Mouse (Mus musculus) embryonic facial prominence, embryonic 15.5 days (tissue): Measurements from ENCODE around the gene Fam71e1. TPM values are rescaled to one million over a fixed set of nuclear protein-coding genes. Genes with fewer than 3 reads are reported as not detected.

ENCODE experiments used
- ATAC-seq: fragments of 200-750 bp; cut with Nextera tagmentation; 2 replicates; pipeline ENCODE4 v1.8.0; 2017; ENCODE audit warnings: low read depth, moderate TSS enrichment; ENCODE audit not compliant: insufficient number of reproducible peaks, low FRiP score, low TSS enrichment
- H3K27ac ChIP-seq: fragments of 300-500 bp; sonication (generic); replicated peaks from 2 replicates; pipeline ENCODE4 v1.5.1; 2015; ENCODE audit warnings: mild to moderate bottlenecking, inconsistent platforms
- H3K27me3 ChIP-seq: fragments of 300-500 bp; sonication (generic); 2 replicates; pipeline ENCODE4 v1.6.1; 2015; ENCODE audit warnings: inconsistent platforms
- H3K36me3 ChIP-seq: fragments of 300-500 bp; sonication (generic); 2 replicates; pipeline ENCODE4 v1.6.1; 2015; ENCODE audit warnings: mild to moderate bottlenecking, inconsistent platforms
- H3K4me1 ChIP-seq: fragments of 300-500 bp; sonication (generic); 2 replicates; pipeline ENCODE4 v1.6.1; 2015; ENCODE audit warnings: inconsistent platforms
- H3K4me2 ChIP-seq: fragments of 300-500 bp; sonication (generic); replicated peaks from 2 replicates; pipeline ENCODE4 v1.6.1; 2015; ENCODE audit warnings: mild to moderate bottlenecking, inconsistent platforms
- H3K4me3 ChIP-seq: fragments of 300-500 bp; sonication (generic); replicated peaks from 2 replicates; pipeline ENCODE4 v1.5.1; 2015; ENCODE audit warnings: mild to moderate bottlenecking, inconsistent platforms
- H3K9ac ChIP-seq: fragments of 300-500 bp; sonication (generic); 2 replicates; pipeline ENCODE4 v1.6.1; 2015; ENCODE audit warnings: inconsistent platforms
- H3K9me3 ChIP-seq: fragments of 300-500 bp; sonication (generic); replicated peaks from 2 replicates; pipeline ENCODE4 v1.6.1; 2016; ENCODE audit warnings: inconsistent platforms
- WGBS: fragments of 180-500 bp; shearing (Covaris S2); methylation state at CpG from one replicate; pipeline ENCODE4 v1.1.7; 2015; 5-methylcytosine and 5-hydroxymethylcytosine counted together
- polyA plus RNA-seq: library from polyadenylated mRNA; unstranded; fragments of >200 nt; fragmentation: Nextera tagmentation; extraction: Ambion mirVana; gene quantifications from 2 replicates; pipeline ENCODE4 v1.2.1, GENCODE M21; 2015

The Fam71e1 gene
- 12.0 and 14.7 TPM in 2 replicates for polyA plus RNA-seq

GRCm38 (mm10) chr7:44495992-44496770, at the start of gene Fam71e1, which contains the start of gene Emc10:
Gene Fam71e1, plus strand, starts transcription at chr7:44496581.
Gene Emc10, minus strand, starts transcription at chr7:44496529.
- H3K4me1 ChIP-seq: peaks cover 22% of the 10 kb centered on the region
- peaks cover 30% of the 10 kb centered on the region for H3K36me3 ChIP-seq
- H3K9ac ChIP-seq: peak within 1 kb of the TSS; percentile 90
- no peaks in the 10 kb centered on the region for H3K9me3 ChIP-seq
- WGBS: under 1% methylated on average over 58 of the region's 58 CpGs
- H3K4me3 ChIP-seq: peak within 1 kb of the TSS; percentile 86
- H3K27ac ChIP-seq: peak within 1 kb of the TSS; percentile 95
- ATAC-seq: peak; percentile 94
- H3K27me3 ChIP-seq: no peaks in the 10 kb centered on the region; the same call in 1 of the 2 replicates
- peak within 1 kb of the TSS; percentile 95 for H3K4me2 ChIP-seq

GRCm38 (mm10) chr7:44453256-44453655, 43.1 kb upstream of the Fam71e1 start:
- no peaks in the 10 kb centered on the region for H3K27me3 ChIP-seq
- H3K9ac ChIP-seq: no peak overlapping the region
- no peak overlapping the region for H3K27ac ChIP-seq
- H3K4me2 ChIP-seq: no peak overlapping the region
- no peaks in the 10 kb centered on the region; the same call in 1 of the 2 replicates for H3K36me3 ChIP-seq
- H3K9me3 ChIP-seq: no peaks in the 10 kb centered on the region
- no peak for ATAC-seq
- WGBS: 10% methylated on average over 3 of the region's 3 CpGs
- H3K4me1 ChIP-seq: no peaks in the 10 kb centered on the region
- H3K4me3 ChIP-seq: no peak overlapping the region

- Histone ChIP-seq H3K4me2 (no peak overlapping the region), H3K9ac (no peak overlapping the region), H3K4me1 (no peaks in the 10 kb centered on the region), H3K27ac (no peak overlapping the region), H3K9me3 (no peaks in the 10 kb centered on the region), H3K27me3 (peaks cover 21% of the 10 kb centered on the region), H3K36me3 (no peaks in the 10 kb centered on the region; the same call in 1 of the 2 replicates), H3K4me3 (no peak overlapping the region)
- no peak for ATAC-seq
- 88% methylated on average over 1 of the region's 1 CpGs for WGBS
These were observed 40.1 kb upstream of the Fam71e1 start for GRCm38 (mm10) chr7:44456302-44456701.

GRCm38 (mm10) chr7:44460067-44460466, 36.3 kb upstream of the Fam71e1 start:
- peaks cover 54% of the 10 kb centered on the region for H3K27me3 ChIP-seq
- ATAC-seq: no peak
- H3K27ac ChIP-seq: no peak overlapping the region
- no peaks in the 10 kb centered on the region for H3K9me3 ChIP-seq
- H3K4me2 ChIP-seq: no peak overlapping the region
- peaks cover 7% of the 10 kb centered on the region; the same call in 1 of the 2 replicates for H3K4me1 ChIP-seq
- H3K4me3 ChIP-seq: no peak overlapping the region
- no peak overlapping the region for H3K9ac ChIP-seq
- WGBS: 66% methylated on average over 6 of the region's 6 CpGs
- no peaks in the 10 kb centered on the region; the same call in 1 of the 2 replicates for H3K36me3 ChIP-seq

GRCm38 (mm10) chr7:44460767-44461502, 35.4 kb upstream of the Fam71e1 start:
- 77% methylated on average over 31 of the region's 31 CpGs for WGBS
- H3K4me1 ChIP-seq: peaks cover 7% of the 10 kb centered on the region; the same call in 1 of the 2 replicates
- H3K9ac ChIP-seq: no peak overlapping the region
- H3K27me3 ChIP-seq: peaks cover 54% of the 10 kb centered on the region
- H3K9me3 ChIP-seq: no peaks in the 10 kb centered on the region
- H3K4me3 ChIP-seq: no peak overlapping the region
- ATAC-seq: no peak
- no peak overlapping the region for H3K4me2 ChIP-seq
- no peaks in the 10 kb centered on the region; the same call in 1 of the 2 replicates for H3K36me3 ChIP-seq
- H3K27ac ChIP-seq: no peak overlapping the region

- Histone ChIP-seq H3K4me1 (peaks cover 7% of the 10 kb centered on the region; the same call in 1 of the 2 replicates), H3K9me3 (no peaks in the 10 kb centered on the region), H3K4me3 (peak overlapping the region; percentile 25; the same call in 1 of the 2 replicates), H3K27ac (no peak overlapping the region), H3K36me3 (no peaks in the 10 kb centered on the region; the same call in 1 of the 2 replicates), H3K27me3 (peaks cover 54% of the 10 kb centered on the region), H3K9ac (no peak overlapping the region), H3K4me2 (no peak overlapping the region)
- 64% methylated on average over 57 of the region's 57 CpGs for WGBS
- no peak for ATAC-seq
These were observed 34.7 kb upstream of the Fam71e1 start for GRCm38 (mm10) chr7:44461503-44462217.

GRCm38 (mm10) chr7:44462218-44463055, 33.9 kb upstream of the Fam71e1 start:
- H3K27me3 ChIP-seq: peaks cover 54% of the 10 kb centered on the region
- no peak for ATAC-seq
- H3K4me3 ChIP-seq: peak overlapping the region; percentile 25
- H3K9me3 ChIP-seq: no peaks in the 10 kb centered on the region
- WGBS: 21% methylated on average over 77 of the region's 77 CpGs
- peaks cover 13% of the 10 kb centered on the region; the same call in 1 of the 2 replicates for H3K4me1 ChIP-seq
- H3K36me3 ChIP-seq: no peaks in the 10 kb centered on the region; the same call in 1 of the 2 replicates
- no peak overlapping the region for H3K27ac ChIP-seq
- no peak overlapping the region for H3K9ac ChIP-seq
- peak overlapping the region; percentile 45 for H3K4me2 ChIP-seq

GRCm38 (mm10) chr7:44463056-44463425, 33.3 kb upstream of the Fam71e1 start:
- H3K27me3 ChIP-seq: peaks cover 54% of the 10 kb centered on the region

GRCm38 (mm10) chr7:44463556-44464225, 32.7 kb upstream of the Fam71e1 start:
- Histone ChIP-seq H3K36me3 (no peaks in the 10 kb centered on the region; the same call in 1 of the 2 replicates), H3K4me1 (peaks cover 18% of the 10 kb centered on the region), H3K27ac (no peak overlapping the region), H3K4me3 (no peak overlapping the region), H3K9me3 (no peaks in the 10 kb centered on the region), H3K27me3 (peaks cover 54% of the 10 kb centered on the region), H3K9ac (no peak overlapping the region), H3K4me2 (no peak overlapping the region)
- 85% methylated on average over 10 of the region's 10 CpGs for WGBS
- ATAC-seq: no peak

More at GRCm38 (mm10) chr7:44463056-44463425, 33.3 kb upstream of the Fam71e1 start:
- H3K4me1 ChIP-seq: peaks cover 14% of the 10 kb centered on the region; the same call in 1 of the 2 replicates
- H3K4me3 ChIP-seq: no peak overlapping the region
- no peaks in the 10 kb centered on the region; the same call in 1 of the 2 replicates for H3K36me3 ChIP-seq
- WGBS: 28% methylated on average over 8 of the region's 8 CpGs
- peak overlapping the region; percentile 45 for H3K4me2 ChIP-seq
- no peaks in the 10 kb centered on the region for H3K9me3 ChIP-seq
- no peak overlapping the region for H3K27ac ChIP-seq
- ATAC-seq: no peak
- H3K9ac ChIP-seq: no peak overlapping the region

- Histone ChIP-seq H3K9ac (no peak overlapping the region), H3K36me3 (peaks cover 1% of the 10 kb centered on the region), H3K9me3 (no peaks in the 10 kb centered on the region), H3K27me3 (peaks cover 51% of the 10 kb centered on the region), H3K4me1 (peaks cover 25% of the 10 kb centered on the region), H3K27ac (no peak overlapping the region), H3K4me3 (no peak overlapping the region), H3K4me2 (no peak overlapping the region)
- ATAC-seq: no peak
- 26% methylated on average over 4 of the region's 4 CpGs for WGBS
These were observed 31.9 kb upstream of the Fam71e1 start for GRCm38 (mm10) chr7:44464511-44464910.
